Mouse (Mus musculus): ENCODE results near the gene Kdsr. TPM values are rescaled to one million over a fixed set of nuclear protein-coding genes. Genes with fewer than 3 reads are reported as not detected.

Gene Kdsr
- polyA plus RNA-seq, 1 experiment from 2014 or later = 7.1 TPM

DNA sequence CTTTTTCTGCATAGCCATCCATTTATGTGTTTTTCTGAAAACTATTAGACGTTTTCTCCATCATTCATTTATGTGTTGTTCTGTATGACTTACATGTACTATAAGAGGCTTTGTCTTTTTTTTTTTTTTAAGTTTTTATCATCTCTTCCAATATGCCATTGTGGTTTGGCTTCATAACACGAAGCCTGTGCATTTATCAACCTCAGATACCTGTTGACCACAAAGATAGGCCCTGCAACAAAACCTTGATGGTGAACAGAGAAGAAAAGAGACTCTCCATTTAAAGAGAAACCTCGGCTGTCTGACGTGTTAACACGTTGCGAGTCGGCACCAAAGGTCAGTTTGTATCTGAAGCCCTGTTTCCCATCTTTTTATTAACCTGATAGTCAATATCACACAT, 49.3 kb downstream of the Kdsr start:
- H3K27me3 ChIP-seq (ENCODE audit: control insufficient read depth, insufficient read depth, low read length) = no peaks in the 10 kb centered on the region
- WGBS (ENCODE audit: insufficient replicate concordance) = 66% methylated on average over 7 of the region's 7 CpGs
- no peak for ATAC-seq (replicated peaks; ENCODE audit: insufficient number of reproducible peaks, low FRiP score, low TSS enrichment)
- no peaks in the 10 kb centered on the region for H3K9me3 ChIP-seq (replicated peaks; ENCODE audit: control insufficient read depth, low read length)
- H3K9ac ChIP-seq (ENCODE audit: low read depth, low read length) = no peak overlapping the region
- H3K4me2 ChIP-seq = no peak overlapping the region
- peaks cover 15% of the 10 kb centered on the region; the same call in 1 of the 2 replicates for H3K4me1 ChIP-seq (ENCODE audit: control insufficient read depth, insufficient read depth, low read length)
- H3K27ac ChIP-seq (ENCODE audit: low read depth, low read length) = no peak overlapping the region
- no peaks in the 10 kb centered on the region for H3K36me3 ChIP-seq (ENCODE audit: control insufficient read depth, insufficient read depth, low read length)
- no peak overlapping the region for H3K4me3 ChIP-seq (ENCODE audit: low read depth, low read length)

- H3K4me3 ChIP-seq (ENCODE audit: low read depth, low read length) = no peak overlapping the region
- H3K4me2 ChIP-seq = no peak overlapping the region
- no peak for ATAC-seq (replicated peaks; ENCODE audit: insufficient number of reproducible peaks, low FRiP score, low TSS enrichment)
- no peak overlapping the region for H3K9ac ChIP-seq (ENCODE audit: low read depth, low read length)
- peaks cover 11% of the 10 kb centered on the region; the same call in 1 of the 2 replicates for H3K4me1 ChIP-seq (ENCODE audit: control insufficient read depth, insufficient read depth, low read length)
- no peaks in the 10 kb centered on the region for H3K9me3 ChIP-seq (replicated peaks; ENCODE audit: control insufficient read depth, low read length)
- no peaks in the 10 kb centered on the region for H3K36me3 ChIP-seq (ENCODE audit: control insufficient read depth, insufficient read depth, low read length)
- WGBS (ENCODE audit: insufficient replicate concordance) = 75% methylated on average over 6 of the region's 6 CpGs
- no peak overlapping the region for H3K27ac ChIP-seq (ENCODE audit: low read depth, low read length)
- H3K27me3 ChIP-seq (ENCODE audit: control insufficient read depth, insufficient read depth, low read length) = no peaks in the 10 kb centered on the region
Observed at GRCm38 (mm10) chr1:106707036-106707880, 52.3 kb downstream of the Kdsr start.

GRCm38 (mm10) chr1:106703183-106703582, 56.3 kb downstream of the Kdsr start:
- H3K4me3 ChIP-seq (ENCODE audit: low read depth, low read length) = no peak overlapping the region
- H3K4me2 ChIP-seq = no peak overlapping the region
- H3K9ac ChIP-seq (ENCODE audit: low read depth, low read length) = no peak overlapping the region
- 47% methylated on average over 3 of the region's 3 CpGs for WGBS (ENCODE audit: insufficient replicate concordance)
- H3K4me1 ChIP-seq (ENCODE audit: control insufficient read depth, insufficient read depth, low read length) = peaks cover 5% of the 10 kb centered on the region; the same call in 1 of the 2 replicates
- no peaks in the 10 kb centered on the region for H3K9me3 ChIP-seq (replicated peaks; ENCODE audit: control insufficient read depth, low read length)
- no peaks in the 10 kb centered on the region for H3K27me3 ChIP-seq (ENCODE audit: control insufficient read depth, insufficient read depth, low read length)
- no peak for ATAC-seq (replicated peaks; ENCODE audit: insufficient number of reproducible peaks, low FRiP score, low TSS enrichment)
- no peaks in the 10 kb centered on the region for H3K36me3 ChIP-seq (ENCODE audit: control insufficient read depth, insufficient read depth, low read length)
- H3K27ac ChIP-seq (ENCODE audit: low read depth, low read length) = no peak overlapping the region

- no peaks in the 10 kb centered on the region for H3K9me3 ChIP-seq (replicated peaks; ENCODE audit: control insufficient read depth, low read length)
- WGBS (ENCODE audit: insufficient replicate concordance) = 53% methylated on average over 4 of the region's 4 CpGs
- no peak for ATAC-seq (replicated peaks; ENCODE audit: insufficient number of reproducible peaks, low FRiP score, low TSS enrichment)
- H3K4me2 ChIP-seq = no peak overlapping the region
- no peaks in the 10 kb centered on the region for H3K36me3 ChIP-seq (ENCODE audit: control insufficient read depth, insufficient read depth, low read length)
- H3K4me3 ChIP-seq (ENCODE audit: low read depth, low read length) = no peak overlapping the region
- no peaks in the 10 kb centered on the region for H3K27me3 ChIP-seq (ENCODE audit: control insufficient read depth, insufficient read depth, low read length)
- H3K4me1 ChIP-seq (ENCODE audit: control insufficient read depth, insufficient read depth, low read length) = peaks cover 5% of the 10 kb centered on the region; the same call in 1 of the 2 replicates
- H3K27ac ChIP-seq (ENCODE audit: low read depth, low read length) = no peak overlapping the region
- no peak overlapping the region for H3K9ac ChIP-seq (ENCODE audit: low read depth, low read length)
Observed at GRCm38 (mm10) chr1:106702471-106703175, 56.9 kb downstream of the Kdsr start.

GRCm38 (mm10) chr1:106700520-106701114, 58.9 kb downstream of the Kdsr start:
- H3K9ac ChIP-seq (ENCODE audit: low read depth, low read length) = no peak overlapping the region
- no peaks in the 10 kb centered on the region for H3K36me3 ChIP-seq (ENCODE audit: control insufficient read depth, insufficient read depth, low read length)
- no peak overlapping the region for H3K4me3 ChIP-seq (ENCODE audit: low read depth, low read length)
- no peaks in the 10 kb centered on the region for H3K9me3 ChIP-seq (replicated peaks; ENCODE audit: control insufficient read depth, low read length)
- no peak overlapping the region for H3K4me2 ChIP-seq
- no peak for ATAC-seq (replicated peaks; ENCODE audit: insufficient number of reproducible peaks, low FRiP score, low TSS enrichment)
- peaks cover 5% of the 10 kb centered on the region; the same call in 1 of the 2 replicates for H3K4me1 ChIP-seq (ENCODE audit: control insufficient read depth, insufficient read depth, low read length)
- no peaks in the 10 kb centered on the region for H3K27me3 ChIP-seq (ENCODE audit: control insufficient read depth, insufficient read depth, low read length)
- WGBS (ENCODE audit: insufficient replicate concordance) = 91% methylated on average over 9 of the region's 9 CpGs
- H3K27ac ChIP-seq (ENCODE audit: low read depth, low read length) = no peak overlapping the region

GRCm38 (mm10) chr1:106696472-106696871, 63.1 kb downstream of the Kdsr start:
- Histone ChIP-seq H3K4me1 (ENCODE audit: control insufficient read depth, insufficient read depth, low read length) (peaks cover 13% of the 10 kb centered on the region), H3K27me3 (ENCODE audit: control insufficient read depth, insufficient read depth, low read length) (no peaks in the 10 kb centered on the region), H3K4me2 (no peak overlapping the region), H3K4me3 (ENCODE audit: low read depth, low read length) (no peak overlapping the region), H3K36me3 (ENCODE audit: control insufficient read depth, insufficient read depth, low read length) (no peaks in the 10 kb centered on the region), H3K9ac (ENCODE audit: low read depth, low read length) (no peak overlapping the region), H3K9me3 (replicated peaks; ENCODE audit: control insufficient read depth, low read length) (no peaks in the 10 kb centered on the region), H3K27ac (ENCODE audit: low read depth, low read length) (no peak overlapping the region)
- no peak for ATAC-seq (replicated peaks; ENCODE audit: insufficient number of reproducible peaks, low FRiP score, low TSS enrichment)
- WGBS (ENCODE audit: insufficient replicate concordance) = 80% methylated on average over 5 of the region's 5 CpGs

GRCm38 (mm10) chr1:106695649-106696048, 63.9 kb downstream of the Kdsr start:
- 58% methylated on average over 4 of the region's 4 CpGs for WGBS (ENCODE audit: insufficient replicate concordance)
- Histone ChIP-seq H3K4me3 (ENCODE audit: low read depth, low read length) (no peak overlapping the region), H3K36me3 (ENCODE audit: control insufficient read depth, insufficient read depth, low read length) (no peaks in the 10 kb centered on the region), H3K27ac (ENCODE audit: low read depth, low read length) (no peak overlapping the region), H3K4me1 (ENCODE audit: control insufficient read depth, insufficient read depth, low read length) (peaks cover 13% of the 10 kb centered on the region), H3K9me3 (replicated peaks; ENCODE audit: control insufficient read depth, low read length) (no peaks in the 10 kb centered on the region), H3K4me2 (no peak overlapping the region), H3K27me3 (ENCODE audit: control insufficient read depth, insufficient read depth, low read length) (no peaks in the 10 kb centered on the region), H3K9ac (ENCODE audit: low read depth, low read length) (no peak overlapping the region)
- ATAC-seq (replicated peaks; ENCODE audit: insufficient number of reproducible peaks, low FRiP score, low TSS enrichment) = no peak

- 50% methylated on average over 6 of the region's 6 CpGs for WGBS (ENCODE audit: insufficient replicate concordance)
- Histone ChIP-seq H3K36me3 (ENCODE audit: control insufficient read depth, insufficient read depth, low read length) (no peaks in the 10 kb centered on the region), H3K27ac (ENCODE audit: low read depth, low read length) (no peak overlapping the region), H3K4me3 (ENCODE audit: low read depth, low read length) (no peak overlapping the region), H3K9me3 (replicated peaks; ENCODE audit: control insufficient read depth, low read length) (no peaks in the 10 kb centered on the region), H3K9ac (ENCODE audit: low read depth, low read length) (no peak overlapping the region), H3K4me2 (no peak overlapping the region), H3K4me1 (ENCODE audit: control insufficient read depth, insufficient read depth, low read length) (peaks cover 13% of the 10 kb centered on the region), H3K27me3 (ENCODE audit: control insufficient read depth, insufficient read depth, low read length) (no peaks in the 10 kb centered on the region)
- no peak for ATAC-seq (replicated peaks; ENCODE audit: insufficient number of reproducible peaks, low FRiP score, low TSS enrichment)
Observed at GRCm38 (mm10) chr1:106694316-106694715, 65.2 kb downstream of the Kdsr start.
